Mouse (Mus musculus) MEL (cell line): ENCODE measurements at regions not wholly inside any gene's neighbourhood (a gene's known extent, or its start where the extent isn't known, plus 50 kb on each side); places are given as distances from the start of the nearest gene placed in this dataset.
"Not testable (repeated sequence)": the region's sequence is repeated elsewhere in the genome, so short reads cannot be mapped to it uniquely, and the experiment has no call there.

Experiments
- DNase-seq: peaks from one replicate; pipeline ENCODE4 v3.0.0; 2011; ENCODE audit warnings: low read depth, low spot score
- H3K27ac ChIP-seq: 2 replicates; pipeline ENCODE4 v1.5.1; 2012; ENCODE audit warnings: low read depth, mild to moderate bottlenecking, control low read depth, low read length, moderate library complexity; ENCODE audit not compliant: control insufficient read depth
- H3K27me3 ChIP-seq, 2 experiments: fragments of 150-350 bp in 1 of 2; sonication (generic) in 1 of 2; 2 replicates each; pipeline ENCODE4 v1.6.1; 2012; ENCODE audit warnings: low read length in 2 of 2, mild to moderate bottlenecking in 2 of 2, improper control_type of control experiment in 1 of 2, moderate library complexity in 1 of 2; ENCODE audit not compliant: insufficient read depth in 2 of 2, control insufficient read depth in 1 of 2
- H3K36me3 ChIP-seq, 2 experiments: 2 replicates each; pipeline ENCODE4 v1.6.1; 2012 to 2014; ENCODE audit warnings: low read length in 2 of 2, improper control_type of control experiment in 1 of 2, inconsistent platforms in 1 of 2, mild to moderate bottlenecking in 1 of 2; ENCODE audit not compliant: insufficient read depth in 2 of 2, control insufficient read depth in 1 of 2
- H3K4me1 ChIP-seq, 2 experiments: fragments of 150-350 bp in 1 of 2; sonication (generic) in 1 of 2; 2 replicates each; pipeline ENCODE4 v1.6.1; 2012; ENCODE audit warnings: low read length in 2 of 2, improper control_type of control experiment in 1 of 2, mild to moderate bottlenecking in 1 of 2; ENCODE audit not compliant: insufficient read depth in 2 of 2, control insufficient read depth in 1 of 2
- H3K4me3 ChIP-seq, 2 experiments: fragments of 150-350 bp in 1 of 2; sonication (generic) in 1 of 2; 2 replicates each; pipeline ENCODE4 v1.5.1; 2012; ENCODE audit warnings: low read depth in 2 of 2, low read length in 2 of 2, mild to moderate bottlenecking in 2 of 2, moderate library complexity in 2 of 2, control low read depth in 1 of 2, improper control_type of control experiment in 1 of 2; ENCODE audit not compliant: control insufficient read depth in 1 of 2, insufficient read depth in 1 of 2
- H3K79me2 ChIP-seq: 2 replicates; pipeline ENCODE4 v1.6.1; 2012; ENCODE audit warnings: mild to moderate bottlenecking, low read length, moderate library complexity; ENCODE audit not compliant: control insufficient read depth, poor library complexity, insufficient read depth
- H3K9ac ChIP-seq: 2 replicates; pipeline ENCODE4 v1.6.1; 2012; ENCODE audit warnings: low read depth, mild to moderate bottlenecking, control low read depth, low read length, moderate library complexity; ENCODE audit not compliant: control insufficient read depth, poor library complexity, severe bottlenecking
- H3K9me3 ChIP-seq: fragments of 150-350 bp; sonication (generic); replicated peaks from 2 replicates; pipeline ENCODE4 v1.6.1; 2012; ENCODE audit warnings: mild to moderate bottlenecking, low read length, improper control_type of control experiment, moderate library complexity; ENCODE audit not compliant: insufficient read depth
- CHD1 ChIP-seq: IDR thresholded peaks from 2 replicates; pipeline ENCODE4 v1.6.1; 2012; ENCODE audit warnings: low read depth, mild to moderate bottlenecking, inconsistent platforms, low read length, improper control_type of control experiment
- CHD2 ChIP-seq: IDR thresholded peaks from 2 replicates; pipeline ENCODE4 v1.6.1; 2011; ENCODE audit warnings: low read length, improper control_type of control experiment
- E2F4 ChIP-seq: IDR thresholded peaks from 2 replicates; pipeline ENCODE4 v1.6.1; 2011; ENCODE audit warnings: low read depth, low read length, improper control_type of control experiment, borderline replicate concordance
- KAT2A ChIP-seq: conservative IDR thresholded peaks from 2 replicates; pipeline ENCODE4 v1.6.1; 2012; ENCODE audit warnings: low read depth, low read length, improper control_type of control experiment, inconsistent platforms
- MAFK ChIP-seq: IDR thresholded peaks from 2 replicates; pipeline ENCODE4 v1.6.1; 2011; ENCODE audit warnings: low read depth, mild to moderate bottlenecking, low read length, improper control_type of control experiment, borderline replicate concordance
- MEF2A ChIP-seq: IDR thresholded peaks from 2 replicates; pipeline ENCODE4 v1.6.1; 2014; ENCODE audit warnings: low read depth, mild to moderate bottlenecking, inconsistent platforms, low read length, improper control_type of control experiment; ENCODE audit not compliant: poor library complexity, insufficient replicate concordance, severe bottlenecking; ENCODE audit errors: extremely low read depth
- NELFE ChIP-seq: IDR thresholded peaks from 2 replicates; pipeline ENCODE4 v1.6.1; 2011; ENCODE audit warnings: low read depth, low read length, improper control_type of control experiment
- NRF1 ChIP-seq: IDR thresholded peaks from 2 replicates; pipeline ENCODE4 v1.6.1; 2014; ENCODE audit warnings: low read depth, mild to moderate bottlenecking, inconsistent platforms, low read length, improper control_type of control experiment, moderate library complexity; ENCODE audit not compliant: poor library complexity, insufficient read depth, severe bottlenecking
- POLR2A ChIP-seq, 2 experiments: IDR thresholded peaks; 2 replicates each; pipeline ENCODE4 v1.6.1; 2011 to 2012; ENCODE audit warnings: low read length in 2 of 2, mild to moderate bottlenecking in 2 of 2, control low read depth in 1 of 2, improper control_type of control experiment in 1 of 2, low read depth in 1 of 2, moderate library complexity in 1 of 2; ENCODE audit not compliant: control insufficient read depth in 1 of 2, insufficient read depth in 1 of 2, poor library complexity in 1 of 2
- POLR2AphosphoS2 ChIP-seq: IDR thresholded peaks from 2 replicates; pipeline ENCODE4 v1.6.1; 2011; ENCODE audit warnings: low read length, improper control_type of control experiment
- POLR2AphosphoS5 ChIP-seq: IDR thresholded peaks from 2 replicates; pipeline ENCODE4 v1.6.1; 2012; ENCODE audit warnings: low read depth, borderline replicate concordance, mild to moderate bottlenecking, inconsistent platforms, low read length, moderate library complexity, mixed read lengths
- RAD21 ChIP-seq: IDR thresholded peaks from 2 replicates; pipeline ENCODE4 v1.6.1; 2011; ENCODE audit warnings: mild to moderate bottlenecking, low read depth, low read length, improper control_type of control experiment
- TAL1 ChIP-seq: IDR thresholded peaks from 2 replicates; pipeline ENCODE4 v1.6.1; 2012; ENCODE audit warnings: mild to moderate bottlenecking, inconsistent platforms, low read length, moderate library complexity, mixed read lengths
- TBP ChIP-seq: IDR thresholded peaks from 2 replicates; pipeline ENCODE4 v1.8.0; 2011; ENCODE audit warnings: low read depth, low read length, improper control_type of control experiment
- TCF12 ChIP-seq: IDR thresholded peaks from 2 replicates; pipeline ENCODE4 v1.6.1; 2014; ENCODE audit warnings: low read depth, mild to moderate bottlenecking, inconsistent platforms, low read length, improper control_type of control experiment, moderate library complexity
- ZMIZ1 ChIP-seq: IDR thresholded peaks from 2 replicates; pipeline ENCODE4 v1.6.1; 2012; ENCODE audit warnings: low read depth, mild to moderate bottlenecking, inconsistent platforms, low read length, improper control_type of control experiment, moderate library complexity
- ZNF384 ChIP-seq: IDR thresholded peaks from 2 replicates; pipeline ENCODE4 v1.6.1; 2012; ENCODE audit warnings: low read depth, mild to moderate bottlenecking, inconsistent platforms, low read length, improper control_type of control experiment

- Histone ChIP-seq H3K27ac (no peak overlapping the region), H3K36me3 (no peaks in the 10 kb centered on the region), H3K4me1 (no peaks in the 10 kb centered on the region), H3K4me3 (no peak overlapping the region), H3K27me3 (no peaks in the 10 kb centered on the region), H3K79me2 (no peaks in the 10 kb centered on the region), H3K9ac (no peak overlapping the region)
- DNase-seq: no peak
- no peak for TF ChIP-seq NRF1
- TF ChIP-seq TCF12: no peak
- TF ChIP-seq POLR2AphosphoS2: no peak
- TF ChIP-seq, all 39 proteins: peak for 0
- H3K9me3 ChIP-seq: no peaks in the 10 kb centered on the region
These were observed 117.9 kb upstream of the Camk1g start for GRCm38 (mm10) chr1:193488039-193488438.

GRCm38 (mm10) chr1:193486668-193487067 lies 116.6 kb upstream of the Camk1g start:
- DNase-seq, H3K9ac ChIP-seq, H3K79me2 ChIP-seq, H3K27ac ChIP-seq, H3K27me3 ChIP-seq, H3K4me1 ChIP-seq, H3K4me3 ChIP-seq, H3K36me3 ChIP-seq, H3K9me3 ChIP-seq: not testable (repeated sequence)

GRCm38 (mm10) chr1:193484977-193485376 lies 114.9 kb upstream of the Camk1g start:
- TF ChIP-seq E2F4: no peak
- no peak for TF ChIP-seq POLR2AphosphoS2
- no peak for TF ChIP-seq TAL1
- no peak for TF ChIP-seq MAFK
- TF ChIP-seq TBP: no peak
- TF ChIP-seq NELFE: no peak
- no peak for TF ChIP-seq TCF12
- TF ChIP-seq POLR2A (IDR thresholded peaks at IDR 0.05; ENCODE audit: control insufficient read depth in 1 of 2, insufficient read depth in 1 of 2, low read depth in 1 of 2, low read length in 2 of 2, poor library complexity in 1 of 2): no peak
- no peak for TF ChIP-seq CHD1
- no peak for TF ChIP-seq KAT2A
- TF ChIP-seq CHD2: no peak
- no peak for TF ChIP-seq POLR2AphosphoS5
- TF ChIP-seq ZNF384: no peak
- no peak for TF ChIP-seq ZMIZ1
- no peak for TF ChIP-seq MEF2A
- no peak for TF ChIP-seq RAD21
- no peak overlapping the region for H3K4me3 ChIP-seq
- no peaks in the 10 kb centered on the region for H3K4me1 ChIP-seq
- H3K27me3 ChIP-seq: no peaks in the 10 kb centered on the region
- DNase-seq: no peak
- no peaks in the 10 kb centered on the region for H3K79me2 ChIP-seq
- no peaks in the 10 kb centered on the region for H3K36me3 ChIP-seq
- no peak overlapping the region for H3K9ac ChIP-seq
- H3K27ac ChIP-seq: no peak overlapping the region
- no peaks in the 10 kb centered on the region for H3K9me3 ChIP-seq
